Mouse (Mus musculus): ENCODE measurements around the gene 2810006K23Rik.

DNA sequence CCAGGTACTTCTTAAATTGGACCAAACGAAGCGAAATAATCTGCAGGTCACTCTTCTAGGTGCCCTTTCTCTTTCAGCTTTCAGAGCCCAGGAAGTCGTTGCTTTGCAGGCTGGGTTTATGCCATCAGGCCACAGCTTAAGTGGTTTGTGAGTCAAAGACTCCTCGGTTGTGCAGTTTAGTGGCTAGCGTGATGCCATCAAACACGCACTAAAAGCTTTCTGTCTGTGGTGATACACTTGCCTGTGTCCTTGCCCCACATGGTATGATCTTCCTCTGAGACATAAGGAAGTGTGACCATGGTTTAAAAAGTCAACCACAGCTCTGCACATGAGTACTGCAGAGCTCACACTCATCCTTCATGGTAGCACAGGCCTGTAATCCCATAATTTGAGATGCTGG lies 2.2 kb downstream of the 2810006K23Rik start:
- TF ChIP-seq CTCF (IDR thresholded peaks at IDR 0.05; ENCODE audit: control insufficient read depth, insufficient read depth, insufficient read length) (no peak), MYOD1 (IDR thresholded peaks at IDR 0.05; ENCODE audit: control insufficient read depth, insufficient read length, low read depth) (no peak)
